ENCODE assay signal across 18 mouse cellular contexts in the genomic region with DNA sequence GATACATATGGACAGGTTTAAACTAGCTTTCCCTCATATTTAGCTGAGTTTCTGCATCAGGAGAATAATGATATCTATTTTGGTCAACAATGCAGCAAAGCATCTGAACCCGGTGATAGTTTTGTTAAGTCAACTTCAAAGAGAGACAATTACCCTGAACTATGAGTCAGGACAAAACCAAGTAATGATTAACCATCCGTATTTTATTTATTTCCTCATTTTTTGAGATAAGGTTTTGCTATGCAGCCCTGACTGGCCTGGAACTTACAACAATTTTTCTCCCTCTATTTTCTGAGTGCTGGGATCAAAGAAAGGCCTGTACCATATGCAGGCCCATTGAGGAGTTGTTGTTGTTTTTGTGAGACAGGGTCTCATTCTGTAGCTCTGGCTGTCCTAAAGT.
"Had no signal": no experiment of that assay in that cellular context is flagged by ENCODE, and none has a peak within 500 bp of the region (broad histone marks: within the 10 kb centered on the region; RNA-seq: fewer than 3 reads in every experiment).

No protein-coding gene starts in this region.

- ATAC-seq: liver, embryonic 12.5 days; midbrain, embryonic 15.5 days had no signal

- H3K4me3 ChIP-seq: limb, embryonic 12.5 days; limb, embryonic 15.5 days; liver, embryonic 12.5 days; liver, embryonic 15.5 days; midbrain, embryonic 12.5 days; midbrain, embryonic 15.5 days; neural tube, embryonic 12.5 days had no signal

- H3K4me2 ChIP-seq: limb, embryonic 12.5 days; limb, embryonic 15.5 days; liver, embryonic 15.5 days; midbrain, embryonic 12.5 days; midbrain, embryonic 15.5 days; neural tube, embryonic 12.5 days had no signal

- H3K27ac ChIP-seq: limb, embryonic 12.5 days; limb, embryonic 15.5 days; liver, embryonic 12.5 days; liver, embryonic 15.5 days; macrophage; midbrain, embryonic 12.5 days; midbrain, embryonic 15.5 days; neural tube, embryonic 12.5 days had no signal

- H3K27me3 ChIP-seq: limb, embryonic 12.5 days; limb, embryonic 15.5 days; liver, embryonic 12.5 days; liver, embryonic 15.5 days; midbrain, embryonic 12.5 days; midbrain, embryonic 15.5 days; neural tube, embryonic 12.5 days had no signal

- H3K9ac ChIP-seq: limb, embryonic 12.5 days; limb, embryonic 15.5 days; liver, embryonic 12.5 days; liver, embryonic 15.5 days; midbrain, embryonic 12.5 days; midbrain, embryonic 15.5 days; neural tube, embryonic 12.5 days had no signal

- DNase-seq: kidney, adult 18-20 months; kidney, adult 9 months; kidney, postnatal 14 days; kidney, postnatal 4 days; left cerebral cortex, postnatal 4 days; lung, adult 2 months; lung, postnatal 14 days; retina, postnatal 1 day; right cerebral cortex, postnatal 25 days; thymus, postnatal 36 days had no signal

- H3K9me3 ChIP-seq: limb, embryonic 12.5 days; limb, embryonic 15.5 days; liver, embryonic 12.5 days; liver, embryonic 15.5 days; midbrain, embryonic 12.5 days; midbrain, embryonic 15.5 days; neural tube, embryonic 12.5 days had no signal
